Mouse (Mus musculus) intestine, postnatal 0 days (tissue): ENCODE measurements around the gene Lgr5. TPM values are rescaled to one million over a fixed set of nuclear protein-coding genes. Genes with fewer than 3 reads are reported as not detected.

ENCODE experiments used
- ATAC-seq: fragments of 200-750 bp; cut with Nextera tagmentation; 2 replicates; pipeline ENCODE4 v1.8.0; 2017; ENCODE audit warnings: mild to moderate bottlenecking, moderate TSS enrichment, moderate library complexity
- H3K27ac ChIP-seq: fragments of 300-500 bp; sonication (generic); 2 replicates; pipeline ENCODE4 v1.5.1; 2014; ENCODE audit warnings: mild to moderate bottlenecking, low read depth, low read length, moderate library complexity
- H3K27me3 ChIP-seq: fragments of 300-500 bp; sonication (generic); replicated peaks from 2 replicates; pipeline ENCODE4 v1.6.1; 2014; ENCODE audit warnings: low read length, mixed read lengths; ENCODE audit not compliant: control insufficient read depth, insufficient read depth
- H3K36me3 ChIP-seq: fragments of 300-500 bp; sonication (generic); 2 replicates; pipeline ENCODE4 v1.6.1; 2014; ENCODE audit warnings: mild to moderate bottlenecking, moderate library complexity; ENCODE audit not compliant: control insufficient read depth, insufficient read depth
- H3K4me1 ChIP-seq: fragments of 300-500 bp; sonication (generic); replicated peaks from 2 replicates; pipeline ENCODE4 v1.6.1; 2014; ENCODE audit warnings: antibody characterized with exemption, low read length, mixed read lengths; ENCODE audit not compliant: control insufficient read depth, insufficient read depth
- H3K4me2 ChIP-seq: fragments of 300-500 bp; sonication (generic); replicated peaks from 2 replicates; pipeline ENCODE4 v1.6.1; 2014; ENCODE audit warnings: low read depth, mild to moderate bottlenecking, moderate library complexity
- H3K4me3 ChIP-seq: fragments of 300-500 bp; sonication (generic); 2 replicates; pipeline ENCODE4 v1.5.1; 2014; ENCODE audit warnings: low read depth, low read length
- H3K9ac ChIP-seq: fragments of 300-500 bp; sonication (generic); 2 replicates; pipeline ENCODE4 v1.6.1; 2014; ENCODE audit warnings: mild to moderate bottlenecking, low read depth, low read length
- H3K9me3 ChIP-seq: fragments of 300-500 bp; sonication (generic); 2 replicates; pipeline ENCODE4 v1.6.1; 2016; ENCODE audit warnings: mixed run types; ENCODE audit not compliant: control insufficient read depth
- CTCF ChIP-seq: sonication (generic); IDR thresholded peaks from 2 replicates; pipeline ENCODE4 v1.5.1; 2016; ENCODE audit warnings: low read depth, mild to moderate bottlenecking, control low read depth, antibody characterized with exemption, moderate library complexity
- WGBS: fragments of 180-500 bp; shearing (Covaris S2); extraction: QIAGEN DNeasy Blood & Tissue Kit; methylation state at CpG from one replicate; pipeline ENCODE4 v1.1.7; 2014; 5-methylcytosine and 5-hydroxymethylcytosine counted together
- polyA plus RNA-seq: library from polyadenylated mRNA; unstranded; fragments of >200 nt; fragmentation: Nextera tagmentation; extraction: Ambion mirVana; gene quantifications from 2 replicates; pipeline ENCODE4 v1.2.1, GENCODE M21; 2015

The Lgr5 gene
- polyA plus RNA-seq, 1 experiment from 2014 or later: 2.5 TPM

GRCm38 (mm10) chr10:115518845-115519244, 68.7 kb downstream of the Lgr5 start:
- 92% methylated on average over 3 of the region's 3 CpGs for WGBS
- Histone ChIP-seq H3K27ac (no peak overlapping the region), H3K4me2 (no peak overlapping the region), H3K27me3 (no peaks in the 10 kb centered on the region), H3K4me3 (no peak overlapping the region), H3K4me1 (no peaks in the 10 kb centered on the region), H3K9me3 (no peaks in the 10 kb centered on the region), H3K9ac (no peak overlapping the region), H3K36me3 (no peaks in the 10 kb centered on the region)
- ATAC-seq: no peak
- no peak for TF ChIP-seq CTCF

- WGBS: 84% methylated on average over 7 of the region's 7 CpGs
- no peaks in the 10 kb centered on the region for H3K4me1 ChIP-seq
- no peaks in the 10 kb centered on the region for H3K9me3 ChIP-seq
- no peak for TF ChIP-seq CTCF
- H3K27ac ChIP-seq: no peak overlapping the region
- no peak overlapping the region for H3K9ac ChIP-seq
- no peak for ATAC-seq
- no peak overlapping the region for H3K4me2 ChIP-seq
- no peaks in the 10 kb centered on the region for H3K36me3 ChIP-seq
- H3K4me3 ChIP-seq: no peak overlapping the region
- H3K27me3 ChIP-seq: no peaks in the 10 kb centered on the region
These were observed 72.1 kb downstream of the Lgr5 start for GRCm38 (mm10) chr10:115515503-115515902.

DNA sequence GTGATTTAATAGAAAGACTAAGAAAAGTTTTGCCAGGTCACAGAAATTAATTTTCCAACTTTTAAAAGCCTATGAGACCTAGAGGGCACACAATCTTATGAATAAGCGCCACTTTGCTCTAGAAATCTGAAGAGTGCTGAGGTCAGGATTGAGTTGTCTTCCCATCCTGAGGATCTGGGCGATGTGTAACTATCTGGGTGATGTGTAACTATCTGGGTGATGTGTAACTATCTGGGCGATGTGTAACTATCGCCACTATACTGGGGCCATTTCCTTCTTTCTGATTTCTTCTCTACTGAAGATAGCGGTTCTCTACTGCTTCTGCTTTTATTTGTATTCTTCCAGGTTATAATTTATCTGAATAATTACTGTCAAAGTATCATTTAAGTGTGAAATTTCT, 76.6 kb downstream of the Lgr5 start:
- no peaks in the 10 kb centered on the region for H3K36me3 ChIP-seq
- H3K9ac ChIP-seq: no peak overlapping the region
- TF ChIP-seq CTCF: no peak
- ATAC-seq: no peak
- WGBS: 85% methylated on average over 5 of the region's 5 CpGs
- no peak overlapping the region for H3K4me3 ChIP-seq
- H3K4me2 ChIP-seq: no peak overlapping the region
- H3K4me1 ChIP-seq: 0 out of 2 replicates have a peak, but pooled peaks cover 3% of the 10 kb centered on the region
- H3K27me3 ChIP-seq: no peaks in the 10 kb centered on the region
- no peak overlapping the region for H3K27ac ChIP-seq
- no peaks in the 10 kb centered on the region for H3K9me3 ChIP-seq

DNA sequence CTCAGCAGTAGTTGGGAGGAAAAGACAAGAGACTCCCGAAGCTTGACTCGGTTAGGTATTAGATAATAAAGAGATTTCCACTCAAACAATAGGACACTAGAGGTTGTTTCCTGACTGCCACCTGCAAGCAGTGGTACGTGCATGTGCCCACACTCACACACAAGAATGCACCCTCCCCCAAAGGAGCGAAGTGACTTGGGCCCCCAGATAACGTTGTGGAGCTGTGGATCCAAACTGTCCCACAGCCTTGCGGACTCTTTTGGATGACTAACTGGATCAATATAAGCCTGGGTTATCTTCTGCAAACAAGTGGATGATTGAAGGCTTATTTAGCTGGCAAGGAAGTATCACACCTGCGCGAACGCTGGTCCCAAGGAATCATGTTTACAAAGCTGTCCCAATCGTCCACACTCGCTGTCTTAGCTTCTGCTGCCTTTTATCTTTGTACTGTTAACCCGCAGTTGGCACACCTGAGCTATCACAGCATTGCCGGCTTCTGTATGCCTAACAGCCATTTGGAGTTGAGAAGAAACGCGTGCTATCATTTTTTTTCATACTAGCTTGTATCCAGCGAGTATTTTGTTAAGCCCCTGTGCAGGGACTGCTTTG, 81.8 kb downstream of the Lgr5 start:
- H3K27ac ChIP-seq: no peak overlapping the region
- no peaks in the 10 kb centered on the region for H3K27me3 ChIP-seq
- no peaks in the 10 kb centered on the region for H3K9me3 ChIP-seq
- H3K36me3 ChIP-seq: no peaks in the 10 kb centered on the region
- peak; percentile 89 for ATAC-seq
- H3K4me2 ChIP-seq: peak overlapping the region; percentile 60
- 0 out of 2 replicates have a peak, but pooled peaks cover 3% of the 10 kb centered on the region for H3K4me1 ChIP-seq
- H3K4me3 ChIP-seq: peak overlapping the region; percentile 20
- no peak for TF ChIP-seq CTCF
- no peak overlapping the region for H3K9ac ChIP-seq
- 44% methylated on average over 16 of the region's 16 CpGs for WGBS

- H3K9me3 ChIP-seq: no peaks in the 10 kb centered on the region
- no peak overlapping the region for H3K9ac ChIP-seq
- no peak for TF ChIP-seq CTCF
- no peak overlapping the region for H3K27ac ChIP-seq
- 0 out of 2 replicates have a peak, but pooled peaks have one; percentile 14 for ATAC-seq
- H3K4me3 ChIP-seq: peak overlapping the region; percentile 20
- peak overlapping the region; percentile 60 for H3K4me2 ChIP-seq
- WGBS: 41% methylated on average over 10 of the region's 10 CpGs
- 0 out of 2 replicates have a peak, but pooled peaks cover 3% of the 10 kb centered on the region for H3K4me1 ChIP-seq
- H3K27me3 ChIP-seq: no peaks in the 10 kb centered on the region
- H3K36me3 ChIP-seq: no peaks in the 10 kb centered on the region
These were observed 82.4 kb downstream of the Lgr5 start for GRCm38 (mm10) chr10:115505155-115505554.

- H3K27ac ChIP-seq: no peak overlapping the region
These were observed 93.8 kb downstream of the Lgr5 start for GRCm38 (mm10) chr10:115493778-115494141.

More at GRCm38 (mm10) chr10:115493778-115494141, 93.8 kb downstream of the Lgr5 start:
- no peak for ATAC-seq
- H3K9me3 ChIP-seq: no peaks in the 10 kb centered on the region
- H3K4me2 ChIP-seq: peak overlapping the region; percentile 43
- TF ChIP-seq CTCF: no peak
- no peak overlapping the region for H3K9ac ChIP-seq
- no peaks in the 10 kb centered on the region for H3K36me3 ChIP-seq
- no peaks in the 10 kb centered on the region for H3K27me3 ChIP-seq
- H3K4me1 ChIP-seq: 0 out of 2 replicates have a peak, but pooled peaks cover 3% of the 10 kb centered on the region
- WGBS: 4% methylated on average over 7 of the region's 7 CpGs
- H3K4me3 ChIP-seq: no peak overlapping the region
